Mouse (Mus musculus) MEL (cell line): ENCODE data around the gene Spata2.

Source experiments
- CHD2 ChIP-seq: IDR thresholded peaks from 2 replicates; pipeline ENCODE4 v1.6.1; 2011; ENCODE audit warnings: low read length, improper control_type of control experiment
- E2F4 ChIP-seq: IDR thresholded peaks from 2 replicates; pipeline ENCODE4 v1.6.1; 2011; ENCODE audit warnings: low read depth, low read length, improper control_type of control experiment, borderline replicate concordance
- MYC ChIP-seq: IDR thresholded peaks from 2 replicates; pipeline ENCODE4 v1.6.1; 2011; ENCODE audit warnings: low read depth, mild to moderate bottlenecking, low read length, improper control_type of control experiment, moderate library complexity
- POLR2A ChIP-seq, 2 experiments: IDR thresholded peaks; 2 replicates each; pipeline ENCODE4 v1.6.1; 2011 to 2012; ENCODE audit warnings: low read length in 2 of 2, mild to moderate bottlenecking in 2 of 2, control low read depth in 1 of 2, improper control_type of control experiment in 1 of 2, low read depth in 1 of 2, moderate library complexity in 1 of 2; ENCODE audit not compliant: control insufficient read depth in 1 of 2, insufficient read depth in 1 of 2, poor library complexity in 1 of 2
- POLR2AphosphoS5 ChIP-seq: IDR thresholded peaks from 2 replicates; pipeline ENCODE4 v1.6.1; 2012; ENCODE audit warnings: low read depth, borderline replicate concordance, mild to moderate bottlenecking, inconsistent platforms, low read length, moderate library complexity, mixed read lengths

- TF ChIP-seq CHD2 (no peak), MYC (no peak), POLR2A (IDR thresholded peaks at IDR 0.05; ENCODE audit: control insufficient read depth in 1 of 2, insufficient read depth in 1 of 2, low read depth in 1 of 2, low read length in 2 of 2, poor library complexity in 1 of 2) (no peak; a peak in 1 of 4 replicates), E2F4 (no peak), POLR2AphosphoS5 (no peak)
Observed at GRCm38 (mm10) chr2:167502554-167503252, 10.0 kb upstream of the Spata2 start.
